Mouse (Mus musculus) heart, postnatal 0 days (tissue): ENCODE measurements around the gene Mrm3.

Experiments
- CTCF ChIP-seq: IDR thresholded peaks from 2 replicates; pipeline ENCODE4 v1.5.1; 2016; ENCODE audit warnings: antibody characterized with exemption, control low read depth, low read depth
- EP300 ChIP-seq: IDR thresholded peaks from 2 replicates; pipeline ENCODE4 v1.6.1; 2016; ENCODE audit warnings: antibody characterized with exemption, low read depth

GRCm38 (mm10) chr11:76292831-76293230 is 49.3 kb downstream of the Mrm3 start:
- TF ChIP-seq CTCF: no peak
- peak; percentile 53; the same call in 1 of the 2 replicates for TF ChIP-seq EP300
